Mouse (Mus musculus): Measurements from ENCODE around the gene Scaf4.

Scaf4 gene

DNA sequence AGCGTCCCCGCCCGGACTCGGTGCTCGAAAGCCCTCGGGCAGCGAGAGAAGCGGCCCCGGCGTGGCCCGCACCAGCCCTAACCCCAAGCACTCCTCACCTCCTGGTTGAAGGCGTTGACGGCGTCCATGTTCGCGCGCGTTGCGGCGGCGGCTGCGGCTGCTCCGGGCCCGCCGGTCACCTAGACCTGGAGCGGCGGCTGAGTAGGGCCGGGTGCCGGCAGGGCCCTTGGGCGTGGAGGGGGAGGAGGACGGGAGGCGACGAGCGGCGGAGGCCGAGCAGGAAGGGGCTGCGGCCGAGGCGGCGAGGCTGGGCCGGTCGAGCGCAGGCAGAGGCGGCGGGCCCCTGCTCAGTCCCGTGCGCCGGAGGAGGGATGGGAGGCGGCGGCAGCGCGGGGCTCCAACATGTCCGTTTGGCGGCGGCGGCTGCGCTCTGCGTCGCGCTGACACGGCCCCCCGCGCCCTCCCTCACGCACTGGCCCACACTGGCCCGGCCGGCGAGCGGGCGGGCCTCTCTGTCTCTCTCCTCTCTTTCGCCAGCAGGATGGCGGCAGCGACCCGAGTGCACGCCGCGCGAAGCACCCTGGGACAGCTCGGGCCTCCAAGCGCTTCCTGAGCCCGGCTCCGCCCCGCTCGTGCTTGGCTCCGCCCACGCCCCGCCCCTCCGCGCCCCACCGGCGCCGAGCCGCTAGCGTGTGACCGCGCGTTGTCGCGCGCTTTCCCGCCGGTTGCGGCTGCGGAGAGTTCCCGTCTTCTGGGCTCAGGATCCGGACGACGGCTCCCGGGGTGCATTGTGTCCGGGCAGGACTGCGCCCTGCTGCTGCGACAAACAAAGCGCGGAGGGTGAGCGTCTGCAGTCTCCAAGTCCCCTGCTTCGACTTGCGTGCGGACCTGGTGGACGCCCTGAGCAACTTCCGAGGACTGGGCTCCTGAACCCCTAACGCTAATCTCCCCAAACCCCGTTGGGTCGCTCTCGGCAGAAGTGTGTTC, at the start of gene Scaf4:
Gene Scaf4 (minus strand): TSS at position 599 of the 987 bp plus-strand sequence.
- DNase-seq (ENCODE audit: low spot score) = peak; percentile 96

DNA sequence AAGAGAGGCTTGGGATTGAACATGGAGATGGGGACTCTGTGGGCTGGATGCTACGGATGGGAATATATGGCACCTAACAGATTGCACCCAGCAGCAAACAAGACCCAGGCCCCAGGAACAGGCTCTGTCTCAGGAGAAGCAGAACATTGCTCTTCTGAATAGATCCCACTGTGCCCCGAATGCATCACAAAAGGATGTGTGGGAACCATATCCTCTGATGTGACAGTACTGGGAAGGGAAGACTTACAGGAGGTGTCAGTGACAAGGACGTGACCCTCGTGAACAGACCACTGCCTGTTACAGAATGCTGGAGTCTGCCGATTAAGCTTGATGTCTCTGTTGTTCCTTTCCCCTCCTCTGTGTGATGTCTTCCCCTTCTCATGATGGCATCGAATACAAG, 48.2 kb upstream of the Scaf4 start:
- no peak for DNase-seq (ENCODE audit: low spot score)

DNA sequence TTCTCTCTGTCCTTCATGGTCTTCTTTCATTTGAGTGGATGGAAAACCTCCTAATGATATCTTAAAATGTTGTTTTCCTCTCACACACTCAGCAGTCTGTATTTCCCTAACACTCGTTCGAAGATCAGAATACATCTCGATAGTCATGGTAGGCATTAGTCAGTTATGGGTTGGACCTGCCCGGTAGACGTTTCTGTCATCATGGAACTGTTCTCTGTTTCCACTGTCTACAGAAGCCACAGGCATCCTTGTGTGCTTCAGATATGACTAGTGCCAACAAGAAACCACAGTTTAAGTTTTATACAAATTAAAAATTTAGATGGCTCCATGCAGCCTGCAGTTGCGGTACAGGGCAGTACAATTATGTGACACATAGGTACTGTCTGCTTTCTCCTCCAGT, 46.7 kb upstream of the Scaf4 start:
- no peak for DNase-seq (ENCODE audit: low spot score)

DNA sequence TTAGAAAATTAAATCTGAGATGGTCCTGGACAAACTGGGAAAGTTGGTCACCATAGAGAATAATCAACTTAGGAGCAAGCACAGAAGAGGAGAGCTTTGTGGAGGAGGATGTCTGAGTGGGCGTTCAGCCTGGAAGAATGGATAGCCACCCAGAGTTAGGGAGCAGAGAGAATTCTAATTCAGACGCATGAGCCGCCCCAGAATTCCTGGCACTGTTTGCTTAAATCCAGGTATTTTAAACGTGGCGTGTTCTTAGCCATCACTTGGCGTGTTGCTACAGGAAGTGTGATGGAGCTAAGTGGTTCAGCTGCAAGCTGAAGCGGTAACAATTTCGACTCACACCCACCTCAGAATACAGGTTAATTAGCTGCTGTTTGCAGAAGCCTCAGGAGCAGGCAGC, 45.2 kb upstream of the Scaf4 start:
- no peak for DNase-seq (ENCODE audit: low spot score)

DNA sequence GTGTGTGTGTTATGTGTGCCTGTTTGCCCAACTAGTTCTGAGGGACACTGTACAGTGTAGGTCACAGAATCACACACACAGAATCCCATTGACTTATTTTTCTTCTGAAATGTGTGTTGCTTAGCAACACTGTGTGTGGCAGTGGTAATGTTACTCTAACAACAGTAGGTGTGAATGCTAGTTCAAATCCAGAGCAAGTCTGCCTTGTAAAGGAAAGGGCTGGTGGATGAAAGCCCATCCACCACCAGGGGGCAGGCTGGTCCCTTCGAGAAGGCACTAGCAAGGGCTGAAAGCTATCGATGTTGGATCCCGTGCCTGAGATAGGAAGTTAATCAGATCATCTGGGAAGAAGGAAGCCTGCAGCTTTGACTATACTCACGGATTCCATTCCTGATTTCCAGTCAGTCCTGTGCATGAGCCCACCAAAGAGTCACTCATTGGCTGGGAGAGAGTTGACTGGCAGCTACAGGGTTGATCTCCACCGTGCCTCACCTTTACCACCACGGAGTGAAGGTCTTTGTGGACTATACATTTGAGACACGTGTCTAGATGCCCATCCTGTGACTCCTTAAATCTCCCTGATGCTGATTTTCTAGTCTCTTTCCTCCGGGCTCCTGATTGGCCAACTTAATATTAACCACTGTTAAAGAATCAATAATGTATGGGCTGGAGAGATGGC, 38.7 kb upstream of the Scaf4 start:
- DNase-seq (ENCODE audit: low spot score) = peak; percentile 64

DNA sequence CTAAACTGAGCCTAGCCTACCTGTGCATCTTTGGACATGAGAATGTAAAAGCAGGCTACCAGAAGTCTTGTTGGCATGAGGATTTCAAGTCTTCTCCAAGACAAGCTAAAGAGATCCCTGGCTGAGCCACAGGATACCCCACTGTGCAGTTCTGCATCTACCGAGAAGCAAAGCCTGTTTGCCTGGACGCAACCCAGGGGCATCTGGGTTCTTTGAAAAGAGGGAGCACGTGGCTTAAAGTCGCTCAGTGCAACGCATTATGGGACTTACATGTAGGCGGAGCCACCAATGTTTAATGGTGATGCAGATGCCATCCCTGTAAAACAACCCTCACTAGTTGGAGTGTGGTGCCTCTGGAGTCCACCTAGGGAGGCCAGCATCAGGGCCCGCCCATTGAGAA, 35.0 kb upstream of the Scaf4 start:
- DNase-seq (ENCODE audit: low spot score) = no peak

DNA sequence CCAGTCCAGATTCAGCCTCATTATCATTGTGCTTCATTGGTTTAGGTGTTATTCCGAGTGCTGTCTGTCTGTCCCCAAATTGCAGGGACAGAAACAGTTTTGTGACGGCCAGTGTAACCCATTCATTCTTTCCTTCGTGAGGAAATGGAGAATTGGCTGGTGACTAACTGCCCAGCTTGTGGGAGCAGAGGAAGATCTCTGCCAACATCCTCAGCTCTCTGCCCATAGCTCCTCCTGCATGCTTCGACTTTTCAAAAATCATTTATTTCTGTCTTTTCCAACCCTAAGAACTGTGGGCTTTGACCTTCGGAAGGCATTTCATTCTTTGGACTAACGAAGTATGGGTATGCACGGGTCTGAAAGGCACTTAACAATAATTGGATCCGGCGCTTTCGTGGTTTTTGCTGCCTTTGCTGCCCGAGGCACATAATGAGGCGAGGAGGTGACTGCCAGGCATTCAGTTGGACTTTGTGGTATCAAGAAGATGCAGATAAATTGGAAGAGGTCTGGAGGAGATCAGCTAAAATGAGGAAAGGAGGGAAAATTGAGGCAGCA, 34.1 kb upstream of the Scaf4 start:
- no peak for DNase-seq (ENCODE audit: low spot score)

DNA sequence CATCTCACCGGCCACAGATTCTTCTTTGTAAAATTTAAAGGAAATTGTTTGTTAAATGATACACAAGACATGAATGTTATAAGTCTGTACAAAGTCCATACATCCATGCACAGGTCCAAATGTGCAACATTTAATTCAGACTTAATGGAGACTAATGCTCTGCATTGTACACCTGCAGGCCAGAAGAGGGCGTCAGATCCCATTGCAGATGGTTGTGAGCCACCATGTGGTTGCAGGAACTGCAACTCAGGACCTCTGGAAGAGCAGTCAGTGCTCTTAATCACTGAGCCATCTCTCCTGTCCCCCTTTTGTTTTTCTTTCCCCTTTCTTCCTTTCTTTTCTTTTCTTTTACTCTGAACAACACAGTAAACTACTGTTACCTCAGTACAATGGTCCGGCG, 33.5 kb upstream of the Scaf4 start:
- DNase-seq (ENCODE audit: low spot score) = no peak

DNA sequence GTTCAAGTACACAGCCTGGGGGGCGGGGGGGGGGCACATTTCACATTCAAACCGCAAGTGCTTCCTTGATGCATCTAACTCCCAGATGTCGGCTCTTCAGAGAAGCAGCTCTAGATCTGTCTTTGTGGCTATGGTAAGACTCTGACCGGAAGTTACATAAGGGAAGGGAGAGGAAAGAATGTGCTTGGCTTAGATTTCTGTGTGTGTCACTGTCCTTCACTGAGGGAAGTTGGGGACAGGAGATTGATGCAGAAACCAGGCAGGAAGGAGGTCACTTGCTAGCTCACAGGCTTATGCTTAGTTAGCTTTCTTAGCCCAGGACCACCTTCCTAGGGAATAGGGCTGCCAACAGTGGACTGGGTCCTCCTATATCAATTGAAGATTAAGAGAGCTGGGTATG, 31.6 kb upstream of the Scaf4 start:
- DNase-seq (ENCODE audit: low spot score) = no peak

DNA sequence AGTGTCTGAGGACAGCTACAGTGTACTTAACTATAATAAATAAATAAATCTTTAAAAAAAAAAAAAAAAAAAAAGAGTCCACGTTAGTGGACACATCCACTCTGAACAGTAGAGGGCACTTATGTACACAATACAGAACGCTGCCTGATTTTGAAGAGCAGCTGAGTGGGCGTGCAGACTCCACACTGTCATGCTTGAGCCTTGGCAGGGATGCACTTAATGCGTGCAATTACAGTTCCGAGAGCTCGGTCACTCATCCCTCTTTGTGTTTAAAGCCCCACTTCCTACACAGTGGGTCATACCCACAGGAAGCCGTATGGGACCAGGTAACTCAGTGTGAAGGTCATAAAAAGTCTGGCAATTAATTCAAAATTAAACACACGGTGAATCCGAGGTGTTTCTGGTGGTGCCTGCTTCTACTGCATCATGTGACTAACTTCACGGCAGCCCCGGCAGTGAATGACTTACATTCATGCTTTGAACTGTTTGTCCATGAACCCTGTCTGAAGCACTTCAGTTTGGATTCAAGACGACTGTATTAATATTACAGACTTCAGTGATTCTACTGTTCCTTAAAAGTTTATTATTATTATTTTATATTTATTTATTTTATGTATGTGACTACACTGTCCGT, 28.3 kb upstream of the Scaf4 start:
- DNase-seq (ENCODE audit: low spot score) = no peak

DNA sequence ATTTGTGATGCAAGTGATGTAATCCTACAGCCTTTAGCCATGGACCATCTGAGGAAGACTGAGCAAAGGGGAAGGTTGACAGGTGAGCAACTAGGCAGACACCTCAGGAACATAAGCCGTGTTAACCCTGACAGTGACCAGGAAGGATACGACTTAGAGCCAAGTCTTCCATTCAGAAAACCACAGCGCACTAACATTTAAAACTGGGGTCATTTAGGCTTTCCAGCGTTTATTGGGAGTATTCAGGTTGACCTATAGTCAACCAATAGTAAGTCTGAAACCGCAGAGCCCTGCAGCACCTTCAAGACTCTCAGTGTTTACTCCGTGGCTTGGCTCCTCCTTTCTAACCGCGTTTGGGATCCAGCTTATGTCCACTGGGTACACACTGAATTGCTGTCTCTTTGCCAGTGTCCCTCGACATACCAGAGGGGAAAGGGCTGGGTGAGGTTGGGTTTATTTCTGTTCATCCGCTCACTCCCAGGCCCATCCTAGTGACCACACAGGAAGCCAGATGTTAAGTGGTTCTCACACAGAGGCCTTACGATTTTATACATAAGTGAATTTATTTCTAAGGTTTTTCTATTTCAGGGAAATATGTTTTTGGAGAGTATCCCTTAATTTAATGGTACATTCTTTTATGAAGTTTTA, 26.3 kb upstream of the Scaf4 start:
- no peak for DNase-seq (ENCODE audit: low spot score)

DNA sequence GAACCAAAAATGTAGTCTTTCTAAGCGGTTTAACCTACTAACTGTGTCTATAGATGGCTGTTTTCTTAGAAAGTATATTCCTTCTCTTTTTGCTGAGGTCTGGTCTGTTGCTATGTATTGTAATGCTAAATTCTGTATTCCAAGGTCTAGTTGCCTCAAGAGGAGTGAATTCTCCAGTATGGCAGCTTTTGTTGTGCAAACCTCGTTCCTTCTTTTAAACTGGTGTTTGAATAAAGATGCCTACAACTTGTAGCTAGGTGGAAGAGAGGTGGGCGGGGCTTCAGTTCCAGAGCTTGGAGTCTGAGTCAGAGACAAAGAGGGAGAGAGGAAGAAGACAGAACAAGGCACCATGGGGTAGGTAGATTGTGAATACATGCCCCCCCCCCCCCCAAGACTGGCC, 25.5 kb upstream of the Scaf4 start:
- no peak for DNase-seq (ENCODE audit: low spot score)

DNA sequence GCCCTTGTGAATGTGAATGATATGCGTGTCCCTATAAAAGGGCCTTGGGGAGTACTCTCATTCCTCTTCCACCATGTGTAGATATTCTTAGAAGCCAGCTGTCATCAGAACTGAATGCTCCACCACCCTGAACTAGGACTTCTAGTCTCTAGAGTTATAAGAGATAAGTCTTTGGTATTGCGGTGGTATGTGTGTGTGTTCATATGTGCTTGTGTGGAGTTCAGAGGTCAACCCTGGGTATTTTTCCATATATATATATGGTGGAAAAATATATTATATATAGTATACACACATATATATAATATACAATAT, 19.6 kb upstream of the Scaf4 start:
- no peak for DNase-seq (ENCODE audit: low spot score)

DNA sequence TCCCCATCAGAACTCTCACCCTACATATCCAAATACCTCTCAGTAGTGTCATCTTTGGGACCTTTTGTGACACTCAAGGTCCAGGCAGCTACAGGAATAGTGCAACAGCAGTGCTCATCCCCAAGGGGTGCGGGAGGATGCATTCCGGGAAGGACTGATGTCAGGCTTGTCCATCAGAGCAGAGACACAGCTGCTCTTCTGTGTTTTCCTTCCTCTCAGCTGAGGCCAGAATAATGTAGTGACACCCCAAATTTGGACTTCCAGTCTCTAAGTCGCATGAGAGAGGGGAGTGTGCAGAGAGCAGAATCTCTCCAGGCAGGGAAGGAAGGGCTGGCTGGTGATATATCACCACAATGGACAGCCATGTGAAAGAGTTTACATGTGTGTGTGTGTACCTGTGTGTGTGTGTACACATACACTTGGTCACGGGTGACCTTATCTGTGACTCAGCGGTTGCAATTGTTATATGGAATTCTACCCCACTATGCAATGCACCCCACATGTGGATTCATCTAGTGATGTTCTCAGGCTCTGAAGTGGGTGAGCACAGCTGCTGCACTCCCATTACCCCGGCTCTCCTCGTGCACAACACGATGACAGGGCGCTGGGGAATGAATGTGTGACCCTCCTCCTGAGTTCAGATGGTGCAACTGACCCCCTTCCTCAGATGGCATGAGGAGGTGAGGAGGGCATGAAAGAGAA, 19.1 kb upstream of the Scaf4 start:
- DNase-seq (ENCODE audit: low spot score) = no peak

DNA sequence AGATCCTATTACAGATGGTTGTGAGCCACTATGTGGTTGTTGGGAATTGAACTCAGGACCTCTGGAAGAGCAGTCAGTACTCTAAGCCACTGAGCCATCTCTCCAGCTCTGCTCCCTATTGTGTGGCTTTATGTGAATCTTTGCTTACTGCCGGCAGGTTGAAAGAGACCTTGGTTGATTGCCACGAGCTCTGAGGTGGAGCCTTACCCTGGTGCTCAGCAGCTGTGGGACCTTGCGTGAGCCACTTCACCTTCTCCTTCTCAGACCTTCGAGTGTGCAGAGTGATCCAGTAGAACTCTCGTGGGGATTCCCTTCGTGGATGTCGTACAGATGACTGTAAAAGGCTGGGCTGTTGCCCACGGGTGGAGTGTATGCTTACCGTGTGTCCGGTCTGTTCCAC, 17.4 kb upstream of the Scaf4 start:
- no peak for DNase-seq (ENCODE audit: low spot score)

DNA sequence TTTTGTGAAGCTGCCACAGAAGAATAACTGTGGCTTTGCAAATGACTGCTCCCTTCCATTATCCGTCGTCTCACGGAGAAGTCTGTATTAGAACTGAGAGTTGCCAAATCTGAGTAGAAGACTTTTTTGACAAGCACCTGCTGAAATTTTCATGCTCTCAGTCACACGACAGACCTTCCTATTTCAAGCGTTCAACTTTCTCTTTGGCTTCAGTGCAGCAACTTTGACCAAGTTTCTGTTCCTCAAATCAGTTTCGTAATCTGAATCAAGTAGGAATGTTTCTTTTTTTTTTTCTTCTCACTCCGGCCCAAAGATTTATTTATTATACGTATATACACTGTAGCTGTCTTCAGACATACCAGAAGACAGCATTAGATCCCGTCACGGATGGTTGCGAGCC, 16.6 kb upstream of the Scaf4 start:
- DNase-seq (ENCODE audit: low spot score) = no peak

DNA sequence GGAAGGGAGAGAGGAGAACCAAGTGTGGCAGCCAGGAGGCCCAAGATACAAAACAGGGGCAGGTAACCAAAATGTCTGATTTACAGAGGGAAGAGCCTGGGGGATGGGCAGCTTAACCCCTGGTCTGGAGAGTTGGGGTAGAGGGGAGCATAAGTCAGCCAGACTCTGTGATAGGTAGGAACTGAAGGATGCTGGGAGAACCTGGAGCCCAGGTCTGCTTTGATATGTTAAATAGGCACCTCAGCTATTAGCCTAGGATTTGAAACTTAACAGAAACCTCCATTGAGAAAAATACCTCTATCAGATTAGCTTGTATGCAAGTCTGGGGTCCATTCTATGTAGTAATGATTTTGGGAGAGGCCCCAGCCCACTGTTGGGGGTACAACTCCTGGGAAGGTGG, 15.3 kb upstream of the Scaf4 start:
- DNase-seq (ENCODE audit: low spot score) = no peak

DNA sequence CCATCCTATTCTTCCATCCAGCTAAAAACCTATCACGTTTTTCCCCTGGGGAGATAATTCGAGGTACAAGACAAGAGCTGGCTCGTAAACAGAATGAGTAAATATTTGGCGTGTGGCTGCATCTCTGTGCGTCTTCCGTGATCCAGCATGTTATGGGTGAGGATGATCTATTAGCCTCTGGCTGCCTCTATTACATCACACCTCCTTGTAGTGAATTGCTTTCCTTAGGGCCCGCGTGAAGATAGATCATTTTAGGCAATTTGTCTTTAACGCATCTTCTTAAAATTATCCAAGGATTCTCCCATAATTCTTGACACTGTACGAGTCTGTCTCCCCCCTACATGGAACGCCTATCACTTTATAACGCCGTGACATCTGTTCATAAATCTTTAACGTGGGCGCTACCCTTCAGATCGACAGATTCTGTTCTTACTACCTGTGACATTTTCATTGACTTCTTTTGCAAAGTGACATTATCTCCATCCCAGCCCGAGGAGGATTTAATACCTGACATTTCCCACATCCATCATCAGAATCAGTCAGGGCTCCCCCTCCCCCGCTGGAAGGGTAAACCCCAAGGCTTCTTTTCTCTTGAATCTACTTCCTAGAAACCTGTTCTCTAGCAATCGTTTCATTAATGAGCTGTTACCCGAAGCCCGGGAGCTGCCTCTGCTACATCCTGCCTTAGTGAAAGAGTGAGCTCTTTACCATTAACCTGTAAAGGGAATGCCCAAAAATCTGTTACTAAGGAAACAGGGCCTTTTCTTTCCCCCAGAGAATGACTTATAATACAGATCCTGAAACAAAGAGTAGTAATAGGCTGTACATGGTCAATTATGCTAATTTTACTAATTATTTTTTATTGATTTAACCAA, 14.4 kb upstream of the Scaf4 start:
- DNase-seq (ENCODE audit: low spot score) = no peak

DNA sequence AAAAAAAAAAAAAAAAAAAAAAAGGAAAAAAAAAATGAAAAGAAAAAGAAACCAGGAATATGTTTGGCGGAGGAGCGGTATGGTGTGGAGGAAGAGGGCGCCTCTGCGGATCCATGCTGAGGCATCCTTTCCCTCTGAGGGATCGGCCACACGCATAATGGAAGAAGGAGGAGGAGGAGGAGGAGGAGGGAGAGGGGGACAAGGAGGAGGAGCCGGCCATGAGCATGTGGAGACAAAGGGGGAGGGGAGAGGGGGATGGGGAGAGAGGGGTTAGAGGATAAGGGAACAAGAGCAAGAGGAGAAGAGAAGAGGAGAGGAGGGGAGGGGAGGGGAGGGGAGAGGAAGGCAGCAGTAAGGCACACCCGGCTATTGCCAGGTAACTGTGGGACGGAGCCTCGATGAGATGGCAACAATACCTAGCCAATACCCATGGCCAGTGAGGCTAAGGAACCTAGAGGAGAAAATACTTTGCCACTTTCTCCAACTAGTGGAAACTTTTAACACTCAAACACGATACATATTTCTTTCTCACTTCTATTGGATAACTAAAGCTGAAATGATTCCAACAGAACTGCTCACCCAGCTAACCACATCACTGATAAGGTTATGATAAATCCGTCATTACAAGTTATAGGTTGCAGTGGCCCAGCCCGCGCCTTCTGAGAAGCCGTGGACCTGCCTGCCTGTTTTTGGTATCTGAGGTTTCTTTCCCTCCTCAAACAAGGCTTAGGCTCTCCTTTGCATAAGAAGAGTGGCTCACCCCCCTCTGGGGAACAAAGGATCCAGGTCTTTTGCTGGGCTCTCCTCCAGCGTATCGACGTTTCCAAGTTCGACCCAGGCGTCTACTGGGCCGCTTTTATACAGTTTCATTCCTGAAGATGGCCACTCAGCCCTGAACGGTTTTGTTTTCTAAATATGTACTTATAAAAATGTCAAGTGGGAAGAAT, 13.4 kb upstream of the Scaf4 start:
- DNase-seq (ENCODE audit: low spot score) = no peak

DNA sequence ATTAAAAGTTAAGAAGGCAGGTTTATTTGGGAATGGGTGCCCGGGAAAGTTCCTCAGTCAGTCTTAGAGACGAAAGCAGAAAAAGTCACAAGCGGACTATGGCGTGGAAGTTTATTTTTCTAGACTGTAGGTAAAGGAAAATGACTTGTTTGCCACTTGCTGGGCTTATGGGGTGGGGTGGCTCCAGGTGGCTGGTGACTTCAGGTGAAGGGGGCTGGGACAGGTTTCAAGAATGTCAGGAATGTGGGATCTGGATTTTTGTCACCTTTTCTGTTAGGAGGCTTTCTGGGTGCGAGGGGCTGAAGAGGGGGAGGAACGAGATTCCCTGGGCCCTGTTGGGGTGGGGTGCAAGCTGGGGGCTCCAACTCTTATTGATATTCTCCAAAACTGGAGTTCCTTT, 7.4 kb upstream of the Scaf4 start:
- no peak for DNase-seq (ENCODE audit: low spot score)

All from testis, postnatal 14 days (tissue).